Mouse (Mus musculus): ENCODE measurements around the gene Gm8879. TPM values are rescaled to one million over a fixed set of nuclear protein-coding genes. Genes with fewer than 3 reads are reported as not detected.

Gm8879 gene
- not detected in 2 replicates for polyA plus RNA-seq (2012; rRNA removed; ENCODE audit: low replicate concordance)

DNA sequence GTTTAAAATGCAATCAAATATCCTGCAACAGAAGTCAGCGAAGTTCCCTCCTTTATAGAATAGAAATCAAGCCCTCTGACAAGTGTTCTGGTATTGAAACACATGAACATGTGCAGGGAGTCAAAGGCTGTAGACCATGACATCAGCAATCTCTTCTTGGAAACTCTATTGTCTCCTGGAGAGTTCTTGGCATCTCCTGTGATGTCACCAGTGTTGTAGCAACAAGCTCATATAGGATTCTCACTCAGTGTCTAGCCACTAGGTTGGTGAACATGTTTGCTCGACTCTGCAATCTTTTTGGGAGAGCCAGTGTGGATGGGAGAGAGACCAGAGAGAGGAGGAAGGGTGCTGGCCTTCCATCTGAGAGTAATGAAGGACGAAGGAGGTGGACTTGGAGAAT is at the start of gene Gm8879:
TSS of gene Gm8879 (plus strand) at position 301 of the 400 bp plus-strand sequence.

Other genes with a start within 250 kb of the Gm8879 start
- gene Gm8871, start 179.8 kb upstream of the Gm8879 start, polyA plus RNA-seq (2012; rRNA removed; ENCODE audit: low replicate concordance), result 0.09 and 0.27 TPM in 2 replicates
- gene Gm8857, start 179.8 kb upstream of the Gm8879 start, polyA plus RNA-seq (2012; rRNA removed; ENCODE audit: low replicate concordance), result 0.26 and 0.27 TPM in 2 replicates
- 0.18 TPM in 1 of 2 replicates, not detected in the other for gene Gm5861, start 55.4 kb downstream of the Gm8879 start, polyA plus RNA-seq (2012; rRNA removed; ENCODE audit: low replicate concordance)
- gene Gm8890, start 128.4 kb downstream of the Gm8879 start, polyA plus RNA-seq (2012; rRNA removed; ENCODE audit: low replicate concordance), result 0.16 and 0.21 TPM in 2 replicates
- gene Speer1, start 213.9 kb downstream of the Gm8879 start, polyA plus RNA-seq (2012; rRNA removed; ENCODE audit: low replicate concordance), result not detected in 2 replicates

Data from duodenum, adult 2 months (tissue).